Mouse (Mus musculus): ENCODE measurements around the gene Ifit1bl2. TPM values are rescaled to one million over a fixed set of nuclear protein-coding genes. Genes with fewer than 3 reads are reported as not detected.

Ifit1bl2 gene
- 0.88 TPM for polyA plus RNA-seq (2015; fragmentation: Illumina TruSeq; extraction: RNeasy Lipid Tissue Mini Kit (QIAGEN cat#74804); ENCODE audit: low read depth, low replicate concordance)

DNA sequence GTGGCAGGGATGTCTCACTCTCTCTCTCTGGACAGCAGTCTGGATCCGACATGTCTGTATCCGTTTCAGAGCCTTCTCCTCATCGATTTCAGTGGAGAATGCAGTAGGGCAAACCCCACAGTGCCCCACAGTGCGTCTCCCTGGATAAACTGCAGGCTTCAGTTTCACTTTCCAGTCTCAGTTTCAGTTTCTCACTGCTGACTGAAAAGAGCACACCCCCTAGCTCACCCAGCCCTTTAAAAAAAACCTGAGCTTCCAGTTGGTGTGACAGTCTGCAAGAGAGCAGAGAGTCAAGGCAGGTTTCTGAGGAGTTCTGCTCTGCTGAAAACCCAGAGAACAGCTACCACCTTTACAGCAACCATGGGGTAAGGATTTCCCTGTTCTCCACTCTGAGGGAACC is at the start of gene Ifit1bl2, which contains the start of gene Ifit1:
Gene Ifit1bl2 (minus strand): TSS at position 121 of the 400 bp plus-strand sequence.
Gene Ifit1 (plus strand): TSS at position 249 of the 400 bp plus-strand sequence.

GRCm38 (mm10) chr19:34607237-34608051 is 33.1 kb downstream of the Ifit1bl2 start, which contains the start of gene Ifit3b:
Gene Ifit3b (plus strand): TSS chr19:34607970.

GRCm38 (mm10) chr19:34601888-34602287 is 38.7 kb downstream of the Ifit1bl2 start, which contains the start of gene Ifit1bl1:
Gene Ifit1bl1 (minus strand): TSS chr19:34601956.

DNA sequence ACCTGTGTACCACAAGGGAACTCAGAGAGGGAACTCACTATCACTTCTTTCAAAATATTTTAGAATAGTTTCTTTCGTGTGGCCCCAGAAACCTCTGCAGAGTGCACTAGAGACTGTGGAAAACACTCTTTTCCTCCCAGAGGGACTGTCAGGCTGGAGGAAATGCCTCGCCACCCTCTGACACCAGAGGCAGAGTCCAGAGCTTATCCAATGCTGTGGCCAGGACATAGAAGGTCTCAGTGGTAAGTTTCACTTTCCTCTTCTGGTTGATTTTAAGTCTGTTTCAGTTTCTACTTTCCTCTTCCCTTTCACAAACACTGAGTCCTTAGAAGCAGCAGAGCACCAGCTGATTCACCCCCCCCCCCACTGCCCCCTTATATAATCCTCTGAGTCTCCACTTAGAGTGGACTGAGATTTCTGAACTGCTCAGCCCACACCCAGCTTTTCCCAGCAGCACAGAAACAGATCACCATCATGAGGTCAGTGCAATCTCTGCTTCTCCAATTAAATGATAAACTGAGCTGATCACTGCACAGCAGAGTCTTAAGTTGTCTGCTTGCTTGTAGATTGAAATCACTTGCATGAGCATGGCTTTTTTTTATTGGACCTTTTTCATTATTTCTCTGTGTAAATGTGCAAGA is 57.3 kb downstream of the Ifit1bl2 start, which contains the start of gene Ifit3:
Gene Ifit3 (plus strand): TSS at position 406 of the 641 bp plus-strand sequence.

Other genes starting within 250 kb of the Ifit1bl2 start
- 0.33 TPM for gene Ch25h, start 165.6 kb downstream of the Ifit1bl2 start, polyA plus RNA-seq (2015; fragmentation: Illumina TruSeq; extraction: RNeasy Lipid Tissue Mini Kit (QIAGEN cat#74804); ENCODE audit: low read depth, low replicate concordance)
- 22.1 TPM for gene Lipa, start 113.3 kb downstream of the Ifit1bl2 start, polyA plus RNA-seq (2015; fragmentation: Illumina TruSeq; extraction: RNeasy Lipid Tissue Mini Kit (QIAGEN cat#74804); ENCODE audit: low read depth, low replicate concordance)
- 7.1 TPM for gene Ifit2, start 90.0 kb downstream of the Ifit1bl2 start, polyA plus RNA-seq (2015; fragmentation: Illumina TruSeq; extraction: RNeasy Lipid Tissue Mini Kit (QIAGEN cat#74804); ENCODE audit: low read depth, low replicate concordance)
- gene Ifit3, start 57.2 kb downstream of the Ifit1bl2 start, polyA plus RNA-seq (2015; fragmentation: Illumina TruSeq; extraction: RNeasy Lipid Tissue Mini Kit (QIAGEN cat#74804); ENCODE audit: low read depth, low replicate concordance), result 13.5 TPM
- gene Ifit1bl1, start 38.8 kb downstream of the Ifit1bl2 start, polyA plus RNA-seq (2015; fragmentation: Illumina TruSeq; extraction: RNeasy Lipid Tissue Mini Kit (QIAGEN cat#74804); ENCODE audit: low read depth, low replicate concordance), result 5.8 TPM
- gene Ifit3b, start 32.8 kb downstream of the Ifit1bl2 start, polyA plus RNA-seq (2015; fragmentation: Illumina TruSeq; extraction: RNeasy Lipid Tissue Mini Kit (QIAGEN cat#74804); ENCODE audit: low read depth, low replicate concordance), result 5.2 TPM
- 2.1 TPM for gene Ifit1, start 128 bp upstream of the Ifit1bl2 start, polyA plus RNA-seq (2015; fragmentation: Illumina TruSeq; extraction: RNeasy Lipid Tissue Mini Kit (QIAGEN cat#74804); ENCODE audit: low read depth, low replicate concordance)
- gene Slc16a12, start 106.5 kb upstream of the Ifit1bl2 start, polyA plus RNA-seq (2015; fragmentation: Illumina TruSeq; extraction: RNeasy Lipid Tissue Mini Kit (QIAGEN cat#74804); ENCODE audit: low read depth, low replicate concordance), result 1.6 TPM
- 14.0 TPM for gene Pank1, start 238.7 kb upstream of the Ifit1bl2 start, polyA plus RNA-seq (2015; fragmentation: Illumina TruSeq; extraction: RNeasy Lipid Tissue Mini Kit (QIAGEN cat#74804); ENCODE audit: low read depth, low replicate concordance)

All from brain, adult 10 weeks (tissue).